Mouse (Mus musculus) spleen, adult 2 months (tissue): Measurements from ENCODE around the gene Prm3. TPM values are rescaled to one million over a fixed set of nuclear protein-coding genes. Genes with fewer than 3 reads are reported as not detected.
A peak's percentile ranks its signal among the peaks of the same experiment; 100 is the strongest.

Experiments
- DNase-seq, 2 experiments: peaks; one replicate each; pipeline versions ENCODE4 v3.0.0 to v3.0.0-alpha.2; 2012 to 2021; ENCODE audit warnings: low spot score in 2 of 2, low read depth in 1 of 2
- H3K27ac ChIP-seq: fragments of 200-500 bp; 2 replicates; pipeline ENCODE4 v1.5.1; 2012; ENCODE audit warnings: low read length, inconsistent platforms; ENCODE audit not compliant: insufficient read depth
- H3K27me3 ChIP-seq: fragments of 200-500 bp; 2 replicates; pipeline ENCODE4 v1.6.1; 2012; ENCODE audit warnings: mild to moderate bottlenecking, moderate library complexity, low read length, inconsistent platforms; ENCODE audit not compliant: control insufficient read depth, insufficient read depth
- H3K36me3 ChIP-seq: fragments of 200-500 bp; 2 replicates; pipeline ENCODE4 v1.6.1; 2012; ENCODE audit warnings: mild to moderate bottlenecking, low read length, inconsistent platforms; ENCODE audit not compliant: control insufficient read depth, insufficient read depth
- H3K4me1 ChIP-seq: fragments of 200-500 bp; 2 replicates; pipeline ENCODE4 v1.6.1; 2011; ENCODE audit warnings: inconsistent platforms; ENCODE audit not compliant: control insufficient read depth, insufficient read depth, insufficient read length
- H3K4me3 ChIP-seq: fragments of 200-500 bp; 2 replicates; pipeline ENCODE4 v1.5.1; 2011; ENCODE audit warnings: mild to moderate bottlenecking, inconsistent platforms; ENCODE audit not compliant: insufficient read depth, insufficient read length; ENCODE audit errors: extremely low read depth
- CTCF ChIP-seq: fragments of 200-500 bp; IDR thresholded peaks from 2 replicates; pipeline ENCODE4 v1.5.1; 2011; ENCODE audit warnings: mild to moderate bottlenecking, inconsistent platforms; ENCODE audit not compliant: insufficient read depth, insufficient read length, insufficient replicate concordance; ENCODE audit errors: extremely low read depth
- POLR2A ChIP-seq: fragments of 200-500 bp; IDR thresholded peaks from 2 replicates; pipeline ENCODE4 v1.6.1; 2011; ENCODE audit warnings: low read depth, low read length, inconsistent platforms
- WGBS: fragments of 180-500 bp; shearing (Covaris S2); methylation state at CpG from one replicate; pipeline ENCODE4 v1.1.7; 2018; 5-methylcytosine and 5-hydroxymethylcytosine counted together
- polyA plus RNA-seq: library from polyadenylated mRNA; depleted of rRNA; stranded (reverse); fragments of >200 nt; gene quantifications from 2 replicates; pipeline ENCODE4 v1.2.3, GENCODE M21; 2012

The Prm3 gene
- polyA plus RNA-seq, 1 experiment, result not detected

GRCm38 (mm10) chr16:10774726-10775125, 16.0 kb downstream of the Prm3 start:
- WGBS, result 49% methylated on average over 4 of the region's 4 CpGs
- Histone ChIP-seq H3K36me3 (no peaks in the 10 kb centered on the region), H3K27me3 (no peaks in the 10 kb centered on the region), H3K4me1 (peaks cover 30% of the 10 kb centered on the region), H3K27ac (peak overlapping the region; percentile 49), H3K4me3 (no peak overlapping the region)
- TF ChIP-seq POLR2A (no peak), CTCF (no peak)
- DNase-seq, result no peak

GRCm38 (mm10) chr16:10773543-10773942, 17.2 kb downstream of the Prm3 start:
- WGBS, result 89% methylated on average over 8 of the region's 8 CpGs
- H3K4me3 ChIP-seq, result no peak overlapping the region

GRCm38 (mm10) chr16:10771769-10772510, 18.8 kb downstream of the Prm3 start:
- H3K4me3 ChIP-seq, result no peak overlapping the region
- no peaks in the 10 kb centered on the region for H3K36me3 ChIP-seq
- H3K4me1 ChIP-seq, result peaks cover 47% of the 10 kb centered on the region
- H3K27ac ChIP-seq, result peak overlapping the region; percentile 86
- no peaks in the 10 kb centered on the region for H3K27me3 ChIP-seq
- peak; percentile 8; the same call in 1 of the 2 replicates for TF ChIP-seq POLR2A
- TF ChIP-seq CTCF, result no peak
- DNase-seq, result peak; percentile 53 to 70
- WGBS, result 28% methylated on average over 19 of the region's 19 CpGs

More at GRCm38 (mm10) chr16:10773543-10773942, 17.2 kb downstream of the Prm3 start:
- Histone ChIP-seq H3K4me1 (peaks cover 41% of the 10 kb centered on the region), H3K27ac (0 out of 2 replicates have a peak overlapping the region, but pooled peaks have one; percentile 2), H3K27me3 (no peaks in the 10 kb centered on the region), H3K36me3 (no peaks in the 10 kb centered on the region)
- no peak for DNase-seq
- TF ChIP-seq CTCF (no peak), POLR2A (no peak)

- Histone ChIP-seq H3K36me3 (no peaks in the 10 kb centered on the region), H3K4me3 (no peak overlapping the region), H3K27me3 (no peaks in the 10 kb centered on the region), H3K4me1 (peaks cover 47% of the 10 kb centered on the region), H3K27ac (peak overlapping the region; percentile 60; the same call in 1 of the 2 replicates)
- no peak for DNase-seq
- TF ChIP-seq POLR2A (no peak), CTCF (no peak)
- WGBS, result 41% methylated on average over 4 of the region's 4 CpGs
These were observed 20.0 kb downstream of the Prm3 start for GRCm38 (mm10) chr16:10770531-10771325.

GRCm38 (mm10) chr16:10769661-10770060, 21.1 kb downstream of the Prm3 start:
- 4% methylated on average over 2 of the region's 2 CpGs for WGBS
- H3K4me3 ChIP-seq, result no peak overlapping the region
- no peaks in the 10 kb centered on the region for H3K36me3 ChIP-seq
- no peak for TF ChIP-seq CTCF
- TF ChIP-seq POLR2A, result no peak
- DNase-seq, result peak; percentile 41 to 66
- H3K27me3 ChIP-seq, result no peaks in the 10 kb centered on the region
- peaks cover 44% of the 10 kb centered on the region for H3K4me1 ChIP-seq
- H3K27ac ChIP-seq, result peak overlapping the region; percentile 60

GRCm38 (mm10) chr16:10768821-10769220, 21.9 kb downstream of the Prm3 start:
- H3K36me3 ChIP-seq, result no peaks in the 10 kb centered on the region
- TF ChIP-seq POLR2A (no peak), CTCF (no peak)
- no peaks in the 10 kb centered on the region for H3K27me3 ChIP-seq
- peak in 1 of 2 experiments; percentile 36 for DNase-seq
- H3K27ac ChIP-seq, result no peak overlapping the region; the same call in 1 of the 2 replicates
- H3K4me1 ChIP-seq, result peaks cover 40% of the 10 kb centered on the region
- no peak overlapping the region for H3K4me3 ChIP-seq
- WGBS, result 4% methylated on average over 9 of the region's 9 CpGs

- 26% methylated on average over 4 of the region's 4 CpGs for WGBS
- Histone ChIP-seq H3K4me1 (peaks cover 38% of the 10 kb centered on the region), H3K36me3 (no peaks in the 10 kb centered on the region), H3K27me3 (no peaks in the 10 kb centered on the region), H3K4me3 (no peak overlapping the region), H3K27ac (no peak overlapping the region)
- peak; percentile 66 to 76 for DNase-seq
- TF ChIP-seq CTCF (peak; percentile 41; the same call in 1 of the 2 replicates), POLR2A (no peak)
These were observed 23.6 kb downstream of the Prm3 start for GRCm38 (mm10) chr16:10767158-10767557.
